Mouse (Mus musculus) kidney, embryonic 14.5 days (tissue): ENCODE data around the gene Aif1. TPM values are rescaled to one million over a fixed set of nuclear protein-coding genes. Genes with fewer than 3 reads are reported as not detected.

Source experiments
- ATAC-seq: fragments of 200-750 bp; cut with Nextera tagmentation; 2 replicates; pipeline ENCODE4 v1.8.0; 2017; ENCODE audit warnings: moderate number of reproducible peaks, mild to moderate bottlenecking, moderate TSS enrichment, moderate library complexity; ENCODE audit not compliant: low FRiP score, low TSS enrichment
- H3K27ac ChIP-seq: fragments of 300-500 bp; sonication (generic); 2 replicates; pipeline ENCODE4 v1.5.1; 2014; ENCODE audit warnings: low read depth, mild to moderate bottlenecking, low read length, moderate library complexity, mixed read lengths
- H3K27me3 ChIP-seq: fragments of 300-500 bp; sonication (generic); 2 replicates; pipeline ENCODE4 v1.6.1; 2014; ENCODE audit warnings: mild to moderate bottlenecking, low read length; ENCODE audit not compliant: control insufficient read depth, insufficient read depth
- H3K36me3 ChIP-seq: fragments of 300-500 bp; sonication (generic); 2 replicates; pipeline ENCODE4 v1.6.1; 2014; ENCODE audit warnings: low read length, mixed read lengths; ENCODE audit not compliant: control insufficient read depth, insufficient read depth
- H3K4me1 ChIP-seq: fragments of 300-500 bp; sonication (generic); 2 replicates; pipeline ENCODE4 v1.6.1; 2014; ENCODE audit warnings: low read length, mixed read lengths; ENCODE audit not compliant: control insufficient read depth, insufficient read depth
- H3K4me2 ChIP-seq: fragments of 300-500 bp; sonication (generic); replicated peaks from 2 replicates; pipeline ENCODE4 v1.6.1; 2014; ENCODE audit warnings: low read depth, mild to moderate bottlenecking, low read length
- H3K4me3 ChIP-seq: fragments of 300-500 bp; sonication (generic); 2 replicates; pipeline ENCODE4 v1.5.1; 2014; ENCODE audit warnings: mild to moderate bottlenecking, low read length
- H3K9ac ChIP-seq: fragments of 300-500 bp; sonication (generic); 2 replicates; pipeline ENCODE4 v1.6.1; 2014; ENCODE audit warnings: low read depth, mild to moderate bottlenecking, low read length, moderate library complexity
- H3K9me3 ChIP-seq: fragments of 300-500 bp; sonication (generic); 2 replicates; pipeline ENCODE4 v1.6.1; 2016; ENCODE audit warnings: low read length; ENCODE audit not compliant: control insufficient read depth
- WGBS: fragments of 180-500 bp; shearing (Covaris S2); extraction: QIAGEN DNeasy Blood & Tissue Kit; methylation state at CpG from one replicate; pipeline ENCODE4 v1.1.7; 2014; 5-methylcytosine and 5-hydroxymethylcytosine counted together
- polyA plus RNA-seq: library from polyadenylated mRNA; unstranded; fragments of >200 nt; fragmentation: Nextera tagmentation; extraction: Ambion mirVana; gene quantifications from 2 replicates; pipeline ENCODE4 v1.2.1, GENCODE M21; 2014

Aif1 gene
- polyA plus RNA-seq, 1 experiment from 2014 or later, result 10.9 TPM

- Histone ChIP-seq H3K9ac (no peak overlapping the region), H3K27ac (no peak overlapping the region), H3K4me3 (no peak overlapping the region), H3K4me2 (no peak overlapping the region), H3K4me1 (no peaks in the 10 kb centered on the region), H3K9me3 (no peaks in the 10 kb centered on the region), H3K36me3 (no peaks in the 10 kb centered on the region), H3K27me3 (no peaks in the 10 kb centered on the region)
- WGBS, result 67% methylated on average over 6 of the region's 6 CpGs
- ATAC-seq, result no peak
Measured at GRCm38 (mm10) chr17:35175382-35175781, 486 bp downstream of the Aif1 start.

- no peaks in the 10 kb centered on the region for H3K36me3 ChIP-seq
- H3K27ac ChIP-seq, result no peak overlapping the region
- H3K4me1 ChIP-seq, result no peaks in the 10 kb centered on the region
- no peak overlapping the region for H3K4me2 ChIP-seq
- no peaks in the 10 kb centered on the region for H3K27me3 ChIP-seq
- H3K4me3 ChIP-seq, result no peak overlapping the region
- no peak for ATAC-seq
- H3K9ac ChIP-seq, result no peak overlapping the region
- 67% methylated on average over 8 of the region's 8 CpGs for WGBS
- H3K9me3 ChIP-seq, result no peaks in the 10 kb centered on the region
Measured at GRCm38 (mm10) chr17:35174201-35174977, 1.5 kb downstream of the Aif1 start.

GRCm38 (mm10) chr17:35173329-35173728 is 2.5 kb downstream of the Aif1 start:
- Histone ChIP-seq H3K36me3 (no peaks in the 10 kb centered on the region), H3K9ac (no peak overlapping the region), H3K4me3 (no peak overlapping the region), H3K9me3 (no peaks in the 10 kb centered on the region), H3K27ac (no peak overlapping the region), H3K27me3 (no peaks in the 10 kb centered on the region), H3K4me1 (no peaks in the 10 kb centered on the region), H3K4me2 (no peak overlapping the region)
- no peak for ATAC-seq
- WGBS, result 77% methylated on average over 3 of the region's 3 CpGs

- ATAC-seq, result no peak
- H3K9me3 ChIP-seq, result no peaks in the 10 kb centered on the region
- H3K4me2 ChIP-seq, result no peak overlapping the region
- 72% methylated on average over 11 of the region's 11 CpGs for WGBS
- H3K4me1 ChIP-seq, result no peaks in the 10 kb centered on the region
- H3K36me3 ChIP-seq, result no peaks in the 10 kb centered on the region
- H3K27me3 ChIP-seq, result no peaks in the 10 kb centered on the region
- H3K9ac ChIP-seq, result no peak overlapping the region
- no peak overlapping the region for H3K4me3 ChIP-seq
- H3K27ac ChIP-seq, result no peak overlapping the region
Measured at GRCm38 (mm10) chr17:35172445-35173234, 3.2 kb downstream of the Aif1 start.

GRCm38 (mm10) chr17:35168541-35169207 is 7.2 kb downstream of the Aif1 start:
- Histone ChIP-seq H3K9me3 (no peaks in the 10 kb centered on the region), H3K4me3 (no peak overlapping the region), H3K36me3 (no peaks in the 10 kb centered on the region), H3K4me1 (no peaks in the 10 kb centered on the region; the same call in 1 of the 2 replicates), H3K27ac (no peak overlapping the region), H3K27me3 (no peaks in the 10 kb centered on the region), H3K4me2 (no peak overlapping the region), H3K9ac (no peak overlapping the region)
- ATAC-seq, result no peak
- WGBS, result 22% methylated on average over 4 of the region's 4 CpGs

GRCm38 (mm10) chr17:35167794-35168193 is 8.1 kb downstream of the Aif1 start:
- no peak overlapping the region for H3K4me3 ChIP-seq
- WGBS, result 89% methylated on average over 7 of the region's 7 CpGs
- no peak overlapping the region for H3K4me2 ChIP-seq
- no peak overlapping the region for H3K9ac ChIP-seq
- ATAC-seq, result no peak
- no peak overlapping the region for H3K27ac ChIP-seq
- H3K4me1 ChIP-seq, result peaks cover 5% of the 10 kb centered on the region; the same call in 1 of the 2 replicates
- no peaks in the 10 kb centered on the region for H3K27me3 ChIP-seq
- no peaks in the 10 kb centered on the region for H3K9me3 ChIP-seq
- H3K36me3 ChIP-seq, result no peaks in the 10 kb centered on the region

- WGBS, result 58% methylated on average over 8 of the region's 8 CpGs
- ATAC-seq, result no peak
- peaks cover 12% of the 10 kb centered on the region for H3K36me3 ChIP-seq
- H3K4me1 ChIP-seq, result peaks cover 18% of the 10 kb centered on the region; the same call in 1 of the 2 replicates
- H3K27me3 ChIP-seq, result no peaks in the 10 kb centered on the region
- H3K27ac ChIP-seq, result peak overlapping the region; percentile 96; the same call in 1 of the 2 replicates
- no peak overlapping the region for H3K9ac ChIP-seq
- no peaks in the 10 kb centered on the region for H3K9me3 ChIP-seq
- H3K4me3 ChIP-seq, result peak overlapping the region; percentile 87; the same call in 1 of the 2 replicates
- peak overlapping the region; percentile 48; the same call in 1 of the 2 replicates for H3K4me2 ChIP-seq
Measured at GRCm38 (mm10) chr17:35166352-35167035, 9.4 kb downstream of the Aif1 start.

GRCm38 (mm10) chr17:35165451-35166155 is 10.3 kb downstream of the Aif1 start:
- peak overlapping the region; percentile 87 for H3K4me3 ChIP-seq
- no peaks in the 10 kb centered on the region for H3K9me3 ChIP-seq
- peak; percentile 85 for ATAC-seq
- H3K27ac ChIP-seq, result peak overlapping the region; percentile 96
- peak overlapping the region; percentile 57 for H3K9ac ChIP-seq
- peaks cover 20% of the 10 kb centered on the region; the same call in 1 of the 2 replicates for H3K4me1 ChIP-seq
- no peaks in the 10 kb centered on the region for H3K27me3 ChIP-seq
- peak overlapping the region; percentile 48 for H3K4me2 ChIP-seq
- WGBS, result 20% methylated on average over 12 of the region's 12 CpGs
- H3K36me3 ChIP-seq, result peaks cover 20% of the 10 kb centered on the region
